Mouse (Mus musculus) heart, postnatal 0 days (tissue): Measurements from ENCODE around the gene Osbpl8.

Source experiments
- CTCF ChIP-seq: IDR thresholded peaks from 2 replicates; pipeline ENCODE4 v1.5.1; 2016; ENCODE audit warnings: antibody characterized with exemption, control low read depth, low read depth
- EP300 ChIP-seq: IDR thresholded peaks from 2 replicates; pipeline ENCODE4 v1.6.1; 2016; ENCODE audit warnings: antibody characterized with exemption, low read depth

GRCm38 (mm10) chr10:111156394-111157190, 8.0 kb upstream of the Osbpl8 start:
- TF ChIP-seq CTCF (no peak), EP300 (no peak)
